Mouse (Mus musculus) CH12.LX (cell line): ENCODE data around the gene Appl2.

ENCODE experiments used
- BHLHE40 ChIP-seq: IDR thresholded peaks from 2 replicates; pipeline ENCODE4 v1.6.1; 2011; ENCODE audit warnings: mild to moderate bottlenecking, low read depth, low read length, improper control_type of control experiment
- CTCF ChIP-seq, 2 experiments: IDR thresholded peaks in 1 of 2; conservative IDR thresholded peaks in 1 of 2; 2 replicates each; pipeline ENCODE4 v1.5.1; 2011 to 2012; ENCODE audit warnings: low read depth in 2 of 2, low read length in 2 of 2, improper control_type of control experiment in 1 of 2, inconsistent platforms in 1 of 2, mild to moderate bottlenecking in 1 of 2, moderate library complexity in 1 of 2
- EP300 ChIP-seq: IDR thresholded peaks from 2 replicates; pipeline ENCODE4 v1.6.1; 2011; ENCODE audit warnings: low read length, improper control_type of control experiment
- HCFC1 ChIP-seq: IDR thresholded peaks from 2 replicates; pipeline ENCODE4 v1.6.1; 2012; ENCODE audit warnings: low read depth, mild to moderate bottlenecking, inconsistent platforms, low read length, improper control_type of control experiment
- JUND ChIP-seq: conservative IDR thresholded peaks from 2 replicates; pipeline ENCODE4 v1.6.1; 2011; ENCODE audit warnings: low read depth, low read length, improper control_type of control experiment
- KAT2A ChIP-seq: IDR thresholded peaks from 2 replicates; pipeline ENCODE4 v1.6.1; 2012; ENCODE audit warnings: low read length, improper control_type of control experiment, inconsistent platforms; ENCODE audit not compliant: insufficient replicate concordance
- MAX ChIP-seq: IDR thresholded peaks from 2 replicates; pipeline ENCODE4 v1.6.1; 2011; ENCODE audit warnings: low read length, improper control_type of control experiment
- POLR2A ChIP-seq: IDR thresholded peaks from 2 replicates; pipeline ENCODE4 v1.6.1; 2011; ENCODE audit warnings: low read depth, mild to moderate bottlenecking, improper control_type of control experiment, low read length
- USF2 ChIP-seq: conservative IDR thresholded peaks from 2 replicates; pipeline ENCODE4 v1.6.1; 2011; ENCODE audit warnings: low read depth, low read length, improper control_type of control experiment

GRCm38 (mm10) chr10:83649037-83649436 is 499 bp upstream of the Appl2 start:
- TF ChIP-seq MAX (no peak), CTCF (conservative IDR thresholded peaks at IDR 0.05 in 1 of 2, IDR thresholded peaks at IDR 0.05 in 1 of 2; ENCODE audit: low read depth in 2 of 2, low read length in 2 of 2) (no peak), POLR2A (no peak), BHLHE40 (peak; percentile 46; the same call in 1 of the 2 replicates), JUND (no peak), EP300 (no peak), HCFC1 (no peak), USF2 (no peak), KAT2A (no peak)
